Mouse (Mus musculus) heart, embryonic 14.5 days (tissue): ENCODE data around the gene Ift27. TPM values are rescaled to one million over a fixed set of nuclear protein-coding genes. Genes with fewer than 3 reads are reported as not detected.

ENCODE experiments used
- ATAC-seq: fragments of 200-750 bp; cut with Nextera tagmentation; 2 replicates; pipeline ENCODE4 v1.8.0; 2017; ENCODE audit warnings: low read depth, moderate TSS enrichment; ENCODE audit not compliant: insufficient number of reproducible peaks, insufficient read depth, low FRiP score
- H3K27ac ChIP-seq, 2 experiments: fragments of 200-500 bp in 1 of 2; fragments of 300-500 bp in 1 of 2; sonication (generic) in 1 of 2; replicated peaks in 1 of 2; 2 replicates each; pipeline ENCODE4 v1.5.1; 2012 to 2014; ENCODE audit warnings: low read depth in 2 of 2, low read length in 2 of 2, control low read depth in 1 of 2, mild to moderate bottlenecking in 1 of 2, mixed read lengths in 1 of 2; ENCODE audit not compliant: control insufficient read depth in 1 of 2, insufficient read depth in 1 of 2
- H3K27me3 ChIP-seq: fragments of 300-500 bp; sonication (generic); 2 replicates; pipeline ENCODE4 v1.6.1; 2014; ENCODE audit warnings: mild to moderate bottlenecking, low read length, control low read depth; ENCODE audit not compliant: control insufficient read depth, insufficient read depth
- H3K36me3 ChIP-seq: fragments of 300-500 bp; sonication (generic); 2 replicates; pipeline ENCODE4 v1.6.1; 2014; ENCODE audit warnings: mild to moderate bottlenecking, control low read depth, low read length, mixed read lengths; ENCODE audit not compliant: control insufficient read depth, insufficient read depth
- H3K4me1 ChIP-seq, 2 experiments: fragments of 200-500 bp in 1 of 2; fragments of 300-500 bp in 1 of 2; sonication (generic) in 1 of 2; 2 replicates each; pipeline ENCODE4 v1.6.1; 2012 to 2014; ENCODE audit warnings: low read length in 2 of 2, control low read depth in 1 of 2, mixed read lengths in 1 of 2; ENCODE audit not compliant: control insufficient read depth in 2 of 2, insufficient read depth in 2 of 2
- H3K4me2 ChIP-seq: fragments of 300-500 bp; sonication (generic); 2 replicates; pipeline ENCODE4 v1.6.1; 2014; ENCODE audit warnings: mild to moderate bottlenecking, low read length
- H3K4me3 ChIP-seq, 2 experiments: fragments of 200-500 bp in 1 of 2; fragments of 300-500 bp in 1 of 2; sonication (generic) in 1 of 2; 2 replicates each; pipeline ENCODE4 v1.5.1; 2012 to 2014; ENCODE audit warnings: low read length in 2 of 2, mild to moderate bottlenecking in 2 of 2, control low read depth in 1 of 2, low read depth in 1 of 2, moderate library complexity in 1 of 2; ENCODE audit not compliant: control insufficient read depth in 1 of 2, insufficient read depth in 1 of 2
- H3K9ac ChIP-seq: fragments of 300-500 bp; sonication (generic); 2 replicates; pipeline ENCODE4 v1.6.1; 2014; ENCODE audit warnings: mild to moderate bottlenecking, low read length
- H3K9me3 ChIP-seq: fragments of 300-500 bp; sonication (generic); 2 replicates; pipeline ENCODE4 v1.6.1; 2016; ENCODE audit warnings: low read length, control low read depth; ENCODE audit not compliant: control insufficient read depth
- WGBS: fragments of 180-500 bp; shearing (Covaris S2); extraction: QIAGEN DNeasy Blood & Tissue Kit; methylation state at CpG from one replicate; pipeline ENCODE4 v1.1.7; 2014; 5-methylcytosine and 5-hydroxymethylcytosine counted together
- polyA plus RNA-seq: library from polyadenylated mRNA; unstranded; fragments of >200 nt; fragmentation: Nextera tagmentation; extraction: Ambion mirVana; gene quantifications from 2 replicates; pipeline ENCODE4 v1.2.1, GENCODE M21; 2014

Ift27 gene
- polyA plus RNA-seq, 1 experiment from 2014 or later, result 48.7 TPM

DNA sequence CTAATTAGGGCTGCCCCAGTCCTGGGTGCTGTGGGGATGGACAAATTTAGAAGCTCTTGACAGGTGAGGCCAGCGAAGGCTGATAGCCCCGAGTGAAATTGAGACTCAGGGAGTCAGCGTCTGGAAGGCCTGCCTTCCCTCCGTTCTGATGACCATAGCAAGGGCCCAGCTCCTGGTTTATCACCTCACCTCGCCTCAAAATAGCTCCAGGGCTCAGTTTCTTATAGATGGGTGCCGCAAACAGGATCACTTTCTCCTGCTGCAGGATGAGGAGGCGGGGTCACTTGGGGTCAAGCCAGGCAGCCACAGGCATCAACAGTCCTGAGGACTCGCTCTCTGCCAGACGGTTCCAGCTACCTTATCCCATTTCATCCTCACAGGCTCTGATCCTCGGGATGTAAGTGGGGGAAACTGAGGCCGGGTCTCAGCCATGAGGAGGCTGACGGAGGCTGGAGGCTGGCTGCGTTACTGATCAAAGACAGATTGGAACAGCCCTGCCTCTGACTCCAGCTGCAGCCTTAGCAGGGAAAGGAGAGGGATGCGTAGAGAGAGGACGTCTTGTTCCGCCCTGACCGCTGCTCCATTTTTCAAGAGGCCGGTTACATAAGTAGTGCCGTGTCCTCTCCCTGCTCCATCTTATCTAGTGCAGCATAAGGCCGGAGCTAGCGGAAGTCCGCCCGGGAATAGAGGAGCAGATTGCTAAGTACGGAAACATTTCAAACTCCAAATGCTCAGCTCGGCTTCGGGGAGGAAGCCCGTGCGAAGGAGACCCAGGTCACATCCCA lies 21.4 kb upstream of the Ift27 start:
- Histone ChIP-seq H3K9ac (no peak overlapping the region), H3K4me2 (no peak overlapping the region), H3K4me3 (no peak overlapping the region), H3K27ac (no peak overlapping the region), H3K27me3 (peaks cover 51% of the 10 kb centered on the region), H3K36me3 (no peaks in the 10 kb centered on the region), H3K9me3 (no peaks in the 10 kb centered on the region), H3K4me1 (peaks cover 4 to 6% of the 10 kb centered on the region in 2 experiments; a peak in 1 of 4 replicates)
- no peak for ATAC-seq
- WGBS, result 30% methylated on average over 28 of the region's 28 CpGs

DNA sequence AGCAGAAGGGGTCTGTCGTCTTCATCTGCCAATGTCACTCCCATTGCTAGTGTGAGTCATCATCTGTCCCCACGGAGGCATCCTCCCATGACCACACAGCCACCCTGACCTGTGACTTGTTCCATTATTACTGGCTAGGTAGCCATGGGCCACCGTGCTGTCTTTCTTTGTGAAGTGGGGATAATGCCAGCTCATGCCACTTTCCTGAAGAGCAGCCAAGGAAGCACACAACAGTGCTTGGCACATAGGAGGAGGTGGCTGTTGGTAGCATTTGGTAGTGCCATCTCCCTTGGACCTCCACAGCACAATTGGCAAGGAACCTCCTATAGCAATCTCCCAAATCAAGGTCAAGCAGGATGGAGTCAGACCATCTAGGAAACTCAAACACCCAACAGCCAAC lies 20.4 kb upstream of the Ift27 start:
- Histone ChIP-seq H3K4me1 (peaks cover 4 to 6% of the 10 kb centered on the region in 2 experiments; a peak in 1 of 4 replicates), H3K9ac (no peak overlapping the region), H3K27me3 (peaks cover 41% of the 10 kb centered on the region), H3K9me3 (no peaks in the 10 kb centered on the region), H3K27ac (no peak overlapping the region), H3K4me2 (no peak overlapping the region), H3K36me3 (no peaks in the 10 kb centered on the region), H3K4me3 (no peak overlapping the region)
- 52% methylated on average over 3 of the region's 3 CpGs for WGBS
- no peak for ATAC-seq

GRCm38 (mm10) chr15:78189636-78190035 lies 15.7 kb upstream of the Ift27 start:
- Histone ChIP-seq H3K4me3 (no peak overlapping the region), H3K4me1 (no peaks in the 10 kb centered on the region), H3K36me3 (no peaks in the 10 kb centered on the region), H3K27me3 (peaks cover 24% of the 10 kb centered on the region), H3K4me2 (no peak overlapping the region), H3K9me3 (no peaks in the 10 kb centered on the region), H3K27ac (no peak overlapping the region), H3K9ac (no peak overlapping the region)
- no peak for ATAC-seq
- whole genome bisulfite sequencing, result 81% methylated on average over 7 of the region's 7 CpGs

GRCm38 (mm10) chr15:78188546-78188945 lies 14.6 kb upstream of the Ift27 start:
- H3K4me2 ChIP-seq, result no peak overlapping the region
- peaks cover 24% of the 10 kb centered on the region for H3K27me3 ChIP-seq
- no peaks in the 10 kb centered on the region for H3K9me3 ChIP-seq
- no peaks in the 10 kb centered on the region for H3K36me3 ChIP-seq
- 65% methylated on average over 3 of the region's 3 CpGs for WGBS
- H3K9ac ChIP-seq, result no peak overlapping the region
- H3K4me3 ChIP-seq, result no peak overlapping the region
- ATAC-seq, result no peak
- H3K4me1 ChIP-seq, result no peaks in the 10 kb centered on the region
- H3K27ac ChIP-seq, result no peak overlapping the region

DNA sequence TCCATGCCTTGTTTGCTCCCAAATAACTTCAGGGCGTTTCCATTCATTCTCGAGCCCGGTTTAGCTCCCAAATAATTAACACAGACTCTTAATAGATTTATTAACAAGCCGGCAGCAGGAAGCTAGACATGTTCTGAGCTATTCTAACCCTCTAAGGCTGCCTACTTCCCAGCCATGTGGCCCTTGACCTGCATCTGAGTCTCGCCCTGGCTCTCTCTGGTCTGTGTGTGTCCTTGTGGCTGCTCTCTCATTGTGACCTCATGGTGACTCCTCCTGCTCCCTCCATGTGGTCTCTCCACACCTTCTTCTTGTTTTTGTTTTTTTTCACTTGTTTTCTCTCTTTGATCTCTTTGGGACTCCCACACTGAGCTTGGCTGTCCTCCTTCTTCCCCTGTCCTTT lies 13.0 kb upstream of the Ift27 start:
- H3K27ac ChIP-seq, result no peak overlapping the region
- H3K4me3 ChIP-seq, result no peak overlapping the region
- no peak for ATAC-seq
- H3K9me3 ChIP-seq, result no peaks in the 10 kb centered on the region
- H3K9ac ChIP-seq, result no peak overlapping the region
- WGBS, result 58% methylated on average over 5 of the region's 5 CpGs
- H3K4me2 ChIP-seq, result no peak overlapping the region
- H3K4me1 ChIP-seq, result peaks cover 0 to 3% of the 10 kb centered on the region in 2 experiments; a peak in 2 of 4 replicates
- H3K27me3 ChIP-seq, result peaks cover 22% of the 10 kb centered on the region
- H3K36me3 ChIP-seq, result no peaks in the 10 kb centered on the region

DNA sequence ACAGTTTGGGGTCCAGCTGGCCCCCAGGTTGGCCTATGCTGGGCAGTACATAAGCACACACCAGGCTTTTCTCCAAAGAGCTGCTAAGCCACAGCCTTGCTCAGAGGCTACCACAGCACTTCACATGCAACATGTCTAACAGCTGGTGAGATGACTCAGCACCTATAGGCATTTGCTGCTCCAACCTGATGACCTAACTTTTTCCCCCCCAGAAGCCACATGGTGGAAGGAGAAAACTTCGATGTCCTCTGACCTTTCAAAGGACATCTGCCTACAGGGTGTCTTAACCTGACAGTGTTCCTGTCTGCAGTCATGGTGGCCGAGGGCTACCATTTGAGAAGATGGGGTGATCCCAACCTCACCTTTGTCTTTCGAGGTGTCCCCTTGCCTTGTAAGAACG lies 11.7 kb upstream of the Ift27 start:
- Histone ChIP-seq H3K4me3 (no peak overlapping the region), H3K4me2 (no peak overlapping the region), H3K9me3 (no peaks in the 10 kb centered on the region), H3K36me3 (no peaks in the 10 kb centered on the region), H3K4me1 (peaks cover 0 to 4% of the 10 kb centered on the region in 2 experiments; a peak in 2 of 4 replicates), H3K27me3 (peaks cover 28% of the 10 kb centered on the region), H3K9ac (no peak overlapping the region), H3K27ac (no peak overlapping the region)
- ATAC-seq, result no peak
- WGBS, result 85% methylated on average over 4 of the region's 4 CpGs

GRCm38 (mm10) chr15:78184855-78185254 lies 10.9 kb upstream of the Ift27 start:
- H3K4me3 ChIP-seq, result no peak overlapping the region
- no peak for ATAC-seq
- no peaks in the 10 kb centered on the region for H3K9me3 ChIP-seq
- H3K27me3 ChIP-seq, result peaks cover 31% of the 10 kb centered on the region
- WGBS, result 3% methylated on average over 10 of the region's 10 CpGs
- peaks cover 0 to 4% of the 10 kb centered on the region in 2 experiments; a peak in 2 of 4 replicates for H3K4me1 ChIP-seq
- H3K36me3 ChIP-seq, result no peaks in the 10 kb centered on the region
- no peak overlapping the region for H3K9ac ChIP-seq
- no peak overlapping the region for H3K27ac ChIP-seq
- H3K4me2 ChIP-seq, result 0 out of 2 replicates have a peak overlapping the region, but pooled peaks have one; percentile 16
